Mouse (Mus musculus) stomach, postnatal 0 days (tissue): Measurements from ENCODE around the gene Foxk1. TPM values are rescaled to one million over a fixed set of nuclear protein-coding genes. Genes with fewer than 3 reads are reported as not detected.

Experiments used
- ATAC-seq: fragments of 200-750 bp; cut with Nextera tagmentation; 2 replicates; pipeline ENCODE4 v1.8.0; 2017; ENCODE audit not compliant: low FRiP score, low TSS enrichment
- DNase-seq: peaks from one replicate; pipeline ENCODE4 v3.0.0-alpha.2; 2016; ENCODE audit warnings: low spot score
- H3K27ac ChIP-seq: fragments of 300-500 bp; sonication (generic); replicated peaks from 2 replicates; pipeline ENCODE4 v1.5.1; 2014; ENCODE audit warnings: mild to moderate bottlenecking, control low read depth
- H3K27me3 ChIP-seq: fragments of 300-500 bp; sonication (generic); 2 replicates; pipeline ENCODE4 v1.6.1; 2014; ENCODE audit warnings: low read length; ENCODE audit not compliant: control insufficient read depth, insufficient read depth
- H3K36me3 ChIP-seq: fragments of 300-500 bp; sonication (generic); 2 replicates; pipeline ENCODE4 v1.6.1; 2014; ENCODE audit warnings: low read length, mixed read lengths; ENCODE audit not compliant: control insufficient read depth, insufficient read depth
- H3K4me1 ChIP-seq: fragments of 300-500 bp; sonication (generic); replicated peaks from 2 replicates; pipeline ENCODE4 v1.6.1; 2014; ENCODE audit warnings: antibody characterized with exemption; ENCODE audit not compliant: control insufficient read depth, insufficient read depth
- H3K4me2 ChIP-seq: fragments of 300-500 bp; sonication (generic); replicated peaks from 2 replicates; pipeline ENCODE4 v1.6.1; 2014; ENCODE audit warnings: low read depth, mild to moderate bottlenecking, control low read depth, moderate library complexity
- H3K4me3 ChIP-seq: fragments of 300-500 bp; sonication (generic); 2 replicates; pipeline ENCODE4 v1.5.1; 2014; ENCODE audit warnings: low read depth, low read length, control low read depth
- H3K9ac ChIP-seq: fragments of 300-500 bp; sonication (generic); 2 replicates; pipeline ENCODE4 v1.6.1; 2014; ENCODE audit warnings: mild to moderate bottlenecking, low read length, control low read depth, mixed read lengths
- H3K9me3 ChIP-seq: fragments of 300-500 bp; sonication (generic); 2 replicates; pipeline ENCODE4 v1.6.1; 2016; ENCODE audit warnings: low read length; ENCODE audit not compliant: control insufficient read depth
- CTCF ChIP-seq: IDR thresholded peaks from 2 replicates; pipeline ENCODE4 v1.5.1; 2016; ENCODE audit warnings: antibody characterized with exemption, low read depth, mild to moderate bottlenecking, moderate library complexity
- EP300 ChIP-seq: optimal IDR thresholded peaks from 2 replicates; pipeline ENCODE3; 2016; ENCODE audit warnings: antibody characterized with exemption
- WGBS: fragments of 180-500 bp; shearing (Covaris S2); extraction: QIAGEN DNeasy Blood & Tissue Kit; methylation state at CpG from one replicate; pipeline ENCODE4 v1.1.7; 2014; 5-methylcytosine and 5-hydroxymethylcytosine counted together
- polyA plus RNA-seq: library from polyadenylated mRNA; unstranded; fragments of >200 nt; fragmentation: Nextera tagmentation; extraction: Ambion mirVana; gene quantifications from 2 replicates; pipeline ENCODE4 v1.2.1, GENCODE M21; 2015

Foxk1 gene
- polyA plus RNA-seq, 1 experiment from 2014 or later = 3.5 TPM

DNA sequence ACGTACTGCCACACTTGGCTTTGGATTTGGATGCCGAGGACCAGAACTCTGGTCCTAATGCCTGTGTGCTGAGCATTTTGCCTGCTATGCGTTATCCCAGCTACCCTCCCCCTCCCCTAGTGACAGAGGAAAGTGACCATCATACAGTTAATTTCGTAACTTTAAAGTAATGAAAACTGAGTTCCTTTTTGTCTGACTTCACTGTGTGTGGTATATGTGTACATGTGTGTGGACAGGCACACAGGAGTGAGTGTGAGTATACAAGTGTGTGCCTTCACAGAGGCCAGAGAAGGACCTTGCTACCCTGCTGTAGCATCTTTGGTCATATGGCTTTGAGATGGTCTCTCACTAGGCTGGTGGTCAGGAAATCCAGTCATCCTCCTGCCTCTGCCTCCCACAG, 17.1 kb downstream of the Foxk1 start:
- Histone ChIP-seq H3K36me3 (peaks cover 3% of the 10 kb centered on the region; the same call in 1 of the 2 replicates), H3K27ac (no peak overlapping the region), H3K27me3 (no peaks in the 10 kb centered on the region), H3K9ac (no peak overlapping the region), H3K4me1 (no peaks in the 10 kb centered on the region), H3K4me2 (no peak overlapping the region), H3K9me3 (no peaks in the 10 kb centered on the region), H3K4me3 (no peak overlapping the region)
- no peak for DNase-seq
- 89% methylated on average over 4 of the region's 4 CpGs for WGBS
- TF ChIP-seq CTCF (no peak), EP300 (no peak)
- ATAC-seq = no peak

DNA sequence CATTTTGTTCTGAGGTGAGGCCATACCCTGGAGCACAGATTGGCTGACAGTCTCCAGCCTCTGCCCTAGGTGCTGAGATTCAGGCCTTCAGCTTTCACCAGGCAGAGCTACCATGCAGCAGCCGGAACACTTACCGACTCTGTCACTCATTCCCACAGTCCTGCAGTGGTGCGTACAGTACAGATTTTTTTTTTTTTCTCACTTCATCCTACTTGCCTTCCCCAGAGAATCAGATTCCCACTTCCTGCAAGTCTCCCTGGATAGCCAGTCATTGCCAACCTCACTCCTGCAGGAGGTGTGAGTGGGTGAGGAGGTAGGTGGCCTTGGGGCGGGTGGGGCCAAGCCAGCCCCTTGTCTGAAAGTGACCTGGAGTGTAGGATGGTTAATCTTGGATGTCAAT, 19.0 kb downstream of the Foxk1 start:
- Histone ChIP-seq H3K4me3 (no peak overlapping the region), H3K9ac (no peak overlapping the region), H3K27me3 (no peaks in the 10 kb centered on the region), H3K4me2 (no peak overlapping the region), H3K4me1 (peaks cover 10% of the 10 kb centered on the region), H3K36me3 (peaks cover 3% of the 10 kb centered on the region; the same call in 1 of the 2 replicates), H3K9me3 (no peaks in the 10 kb centered on the region), H3K27ac (no peak overlapping the region)
- ATAC-seq = no peak
- no peak for DNase-seq
- TF ChIP-seq CTCF = no peak
- TF ChIP-seq EP300 = no peak
- WGBS = 93% methylated on average over 4 of the region's 4 CpGs

DNA sequence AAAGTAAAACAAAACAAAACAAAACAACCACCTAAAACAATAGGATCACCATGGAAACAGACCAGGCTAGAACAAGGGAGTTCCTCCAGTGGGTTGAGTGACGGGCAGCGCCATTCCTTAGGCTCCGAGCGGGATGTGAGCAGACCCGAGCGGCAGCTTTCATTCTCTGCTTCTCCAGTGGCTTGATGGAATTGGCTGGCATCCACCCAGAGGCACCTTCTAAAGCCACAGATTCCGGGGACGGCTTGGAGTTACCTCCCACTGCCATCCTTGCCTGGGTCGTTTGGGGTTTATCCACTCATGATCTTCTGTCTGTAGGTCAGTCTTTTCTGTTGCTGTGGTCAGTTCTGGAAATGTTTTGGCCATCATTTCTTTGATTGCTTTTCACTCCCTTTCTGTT, 19.6 kb downstream of the Foxk1 start:
- no peak overlapping the region for H3K4me3 ChIP-seq
- DNase-seq (no peak), ATAC-seq (no peak)
- H3K4me2 ChIP-seq = no peak overlapping the region
- peaks cover 14% of the 10 kb centered on the region for H3K4me1 ChIP-seq
- peaks cover 3% of the 10 kb centered on the region; the same call in 1 of the 2 replicates for H3K36me3 ChIP-seq
- no peaks in the 10 kb centered on the region for H3K9me3 ChIP-seq
- no peaks in the 10 kb centered on the region for H3K27me3 ChIP-seq
- WGBS = 73% methylated on average over 9 of the region's 9 CpGs
- 0 out of 2 replicates have a peak overlapping the region, but pooled peaks have one; percentile 13 for H3K27ac ChIP-seq
- TF ChIP-seq EP300 = no peak
- no peak for TF ChIP-seq CTCF
- no peak overlapping the region for H3K9ac ChIP-seq

DNA sequence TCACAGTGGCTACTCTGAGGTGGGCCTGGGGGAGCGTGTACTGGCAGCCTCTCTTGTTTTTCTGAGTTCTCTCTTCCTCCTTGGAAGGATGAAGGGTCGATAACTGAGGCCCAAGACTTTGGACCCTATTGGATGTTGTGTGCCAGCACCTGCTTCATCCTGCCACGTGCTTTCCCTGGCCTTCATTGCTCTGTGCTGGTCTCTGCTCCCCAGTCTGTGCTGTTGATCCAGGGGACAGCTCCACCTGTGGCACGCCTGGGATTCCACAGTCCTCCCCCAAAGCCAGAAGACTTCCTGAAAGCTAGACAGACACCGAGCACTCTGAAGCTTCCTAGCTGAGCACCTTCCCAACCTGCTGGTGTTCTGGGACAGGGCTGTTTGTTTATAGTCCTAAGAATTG, 20.6 kb downstream of the Foxk1 start:
- WGBS = 75% methylated on average over 5 of the region's 5 CpGs
- ATAC-seq = no peak
- TF ChIP-seq EP300 = no peak
- 0 out of 2 replicates have a peak, but pooled peaks have one; percentile 6 for TF ChIP-seq CTCF
- H3K9me3 ChIP-seq = no peaks in the 10 kb centered on the region
- H3K4me3 ChIP-seq = no peak overlapping the region
- no peak for DNase-seq
- H3K4me2 ChIP-seq = no peak overlapping the region
- H3K36me3 ChIP-seq = peaks cover 3% of the 10 kb centered on the region; the same call in 1 of the 2 replicates
- no peak overlapping the region for H3K9ac ChIP-seq
- H3K4me1 ChIP-seq = peaks cover 17% of the 10 kb centered on the region
- H3K27ac ChIP-seq = no peak overlapping the region
- H3K27me3 ChIP-seq = no peaks in the 10 kb centered on the region

DNA sequence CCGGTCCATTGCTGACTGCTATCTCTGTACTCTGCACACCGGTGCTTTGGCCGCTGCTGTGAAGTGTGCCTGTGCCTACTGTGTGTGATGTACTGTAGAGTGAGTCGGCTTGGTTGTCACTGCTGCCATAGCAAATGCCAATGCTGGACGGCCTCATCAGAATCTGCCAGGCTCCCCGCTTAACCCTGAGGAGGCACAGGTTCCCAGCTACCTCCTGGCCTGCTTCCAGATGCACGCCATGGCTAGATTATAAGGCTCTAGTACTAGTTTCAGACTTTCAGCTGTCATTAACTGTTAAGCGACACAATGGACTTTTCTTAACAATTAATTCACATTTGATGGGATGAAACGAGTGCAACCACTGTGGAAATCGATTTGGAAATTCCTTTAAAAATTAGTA, 21.8 kb downstream of the Foxk1 start:
- Histone ChIP-seq H3K27me3 (no peaks in the 10 kb centered on the region), H3K4me3 (no peak overlapping the region), H3K9me3 (no peaks in the 10 kb centered on the region), H3K27ac (no peak overlapping the region), H3K4me2 (no peak overlapping the region), H3K4me1 (peaks cover 22% of the 10 kb centered on the region), H3K36me3 (peaks cover 3% of the 10 kb centered on the region; the same call in 1 of the 2 replicates), H3K9ac (no peak overlapping the region)
- DNase-seq = no peak
- TF ChIP-seq CTCF (no peak), EP300 (no peak)
- WGBS = 91% methylated on average over 10 of the region's 10 CpGs
- ATAC-seq = no peak

DNA sequence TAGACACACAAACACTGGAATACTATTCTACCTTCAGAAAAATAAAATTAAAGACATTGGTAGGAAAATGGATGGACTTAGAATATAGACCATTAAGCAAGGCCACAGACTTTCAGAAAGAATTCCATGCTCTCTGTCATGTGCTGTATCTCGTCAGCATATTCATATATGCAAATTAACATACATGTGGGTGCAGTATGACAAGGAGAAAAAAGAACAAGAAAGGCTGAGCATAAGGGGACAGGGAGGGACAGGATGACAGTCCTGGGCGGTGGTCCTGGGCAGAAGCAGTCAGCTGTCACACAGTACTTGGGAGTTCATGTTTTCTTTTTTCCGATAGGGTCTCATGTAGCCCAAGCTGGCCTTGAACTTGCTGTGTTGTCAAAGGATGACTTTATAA, 22.4 kb downstream of the Foxk1 start:
- no peak for DNase-seq
- Histone ChIP-seq H3K4me2 (peak overlapping the region; percentile 46; the same call in 1 of the 2 replicates), H3K36me3 (peaks cover 3% of the 10 kb centered on the region; the same call in 1 of the 2 replicates), H3K27ac (peak overlapping the region; percentile 96; the same call in 1 of the 2 replicates), H3K9ac (no peak overlapping the region), H3K4me1 (peaks cover 22% of the 10 kb centered on the region), H3K27me3 (no peaks in the 10 kb centered on the region), H3K4me3 (no peak overlapping the region), H3K9me3 (no peaks in the 10 kb centered on the region)
- TF ChIP-seq EP300 = no peak
- no peak for TF ChIP-seq CTCF
- ATAC-seq = no peak
- 61% methylated on average over 3 of the region's 3 CpGs for WGBS
